Mouse (Mus musculus): Measurements from ENCODE around the gene Vmn2r89. TPM values are rescaled to one million over a fixed set of nuclear protein-coding genes. Genes with fewer than 3 reads are reported as not detected.

The Vmn2r89 gene
- total RNA-seq, 2 experiments from 2014 or later: not detected

Other genes with a start within 250 kb of the Vmn2r89 start
- not detected for gene Ear14, start 248.5 kb upstream of the Vmn2r89 start, total RNA-seq (2021)
- not detected for gene Rnase2a, start 195.7 kb upstream of the Vmn2r89 start, total RNA-seq (2021)
- not detected for gene Gm7247, start 90.1 kb upstream of the Vmn2r89 start, total RNA-seq (2021)
- gene Vmn2r88, start 41.0 kb upstream of the Vmn2r89 start, total RNA-seq (2021): not detected
- not detected for gene Gm5622, start 100.9 kb downstream of the Vmn2r89 start, total RNA-seq (2021)
- not detected for gene Gm17175, start 122.2 kb downstream of the Vmn2r89 start, total RNA-seq (2021)
- gene Gm17174, start 140.3 kb downstream of the Vmn2r89 start, total RNA-seq (2021): not detected
- gene Gm17078, start 159.5 kb downstream of the Vmn2r89 start, total RNA-seq (2021): not detected
- not detected for gene Gm4181, start 183.8 kb downstream of the Vmn2r89 start, total RNA-seq (2021)
- not detected for gene Gm17079, start 243.6 kb downstream of the Vmn2r89 start, total RNA-seq (2021)